Mouse (Mus musculus): ENCODE measurements around the gene Tnf.

DNA sequence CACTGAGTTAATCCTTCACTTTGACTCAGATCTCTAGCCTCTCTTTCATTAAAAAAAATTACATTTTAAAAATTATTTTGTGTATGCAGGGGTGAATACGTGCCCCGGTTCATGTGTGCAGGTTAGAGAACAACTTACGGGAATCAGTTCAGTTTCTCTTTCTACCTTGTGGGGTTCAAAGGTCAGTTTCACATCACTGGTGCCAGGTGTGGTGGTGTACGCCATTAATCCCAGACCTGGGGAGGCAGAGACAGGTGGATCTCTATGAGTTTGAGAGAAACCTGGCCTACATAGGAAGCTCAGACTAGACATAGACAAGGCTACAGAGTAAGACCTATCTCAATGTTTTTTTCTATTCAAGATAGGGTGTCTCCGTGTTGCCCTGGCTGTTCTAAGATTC is 11.3 kb upstream of the Tnf start:
- TF ChIP-seq GATA1 (IDR thresholded peaks at IDR 0.05; ENCODE audit: borderline replicate concordance, low read length) (no peak), FLI1 (IDR thresholded peaks at IDR 0.05; ENCODE audit: low read length) (no peak)

Measured in megakaryocyte, embryonic 14.5 days (primary cell).